Mouse (Mus musculus): Measurements from ENCODE around the gene Tpi1.
A peak's percentile ranks its signal among the peaks of the same experiment; 100 is the strongest.
"Not testable (repeated sequence)": the region's sequence is repeated elsewhere in the genome, so short reads cannot be mapped to it uniquely, and the experiment has no call there.

Tpi1 gene

GRCm38 (mm10) chr6:124809052-124809774 lies 4.9 kb downstream of the Tpi1 start:
- DNase-seq (ENCODE audit: low read depth, low spot score) = no peak

GRCm38 (mm10) chr6:124808358-124809012 lies 5.6 kb downstream of the Tpi1 start, which contains the start of gene Spsb2:
Gene Spsb2 (plus strand): TSS chr6:124808661.
- DNase-seq (ENCODE audit: low read depth, low spot score) = no peak

- no peak for DNase-seq (ENCODE audit: low read depth, low spot score)
Measured at GRCm38 (mm10) chr6:124807986-124808357, 6.1 kb downstream of the Tpi1 start.

GRCm38 (mm10) chr6:124807366-124807765 lies 6.7 kb downstream of the Tpi1 start:
- DNase-seq (ENCODE audit: low read depth, low spot score) = no peak

- no peak for DNase-seq (ENCODE audit: low read depth, low spot score)
Measured at GRCm38 (mm10) chr6:124806446-124807140, 7.5 kb downstream of the Tpi1 start.

- DNase-seq (ENCODE audit: low read depth, low spot score) = peak; percentile 86
Measured at GRCm38 (mm10) chr6:124805341-124806321, 8.5 kb downstream of the Tpi1 start.

- no peak for DNase-seq (ENCODE audit: low read depth, low spot score)
Measured at GRCm38 (mm10) chr6:124804341-124804740, 9.8 kb downstream of the Tpi1 start.

GRCm38 (mm10) chr6:124803691-124804090 lies 10.4 kb downstream of the Tpi1 start:
- not testable (repeated sequence) for DNase-seq (ENCODE audit: low read depth, low spot score)

GRCm38 (mm10) chr6:124803061-124803460 lies 11.0 kb downstream of the Tpi1 start:
- no peak for DNase-seq (ENCODE audit: low read depth, low spot score)

GRCm38 (mm10) chr6:124802400-124802799 lies 11.7 kb downstream of the Tpi1 start:
- not testable (repeated sequence) for DNase-seq (ENCODE audit: low read depth, low spot score)

- DNase-seq (ENCODE audit: low read depth, low spot score) = no peak
Measured at GRCm38 (mm10) chr6:124796200-124796599, 17.9 kb downstream of the Tpi1 start.

GRCm38 (mm10) chr6:124795781-124796180 lies 18.3 kb downstream of the Tpi1 start:
- no peak for DNase-seq (ENCODE audit: low read depth, low spot score)

- no peak for DNase-seq (ENCODE audit: low read depth, low spot score)
Measured at GRCm38 (mm10) chr6:124791911-124792310, 22.2 kb downstream of the Tpi1 start.

GRCm38 (mm10) chr6:124790121-124790520 lies 24.0 kb downstream of the Tpi1 start:
- no peak for DNase-seq (ENCODE audit: low read depth, low spot score)

- no peak for DNase-seq (ENCODE audit: low read depth, low spot score)
Measured at GRCm38 (mm10) chr6:124789519-124789918, 24.6 kb downstream of the Tpi1 start.

- DNase-seq (ENCODE audit: low read depth, low spot score) = no peak
Measured at GRCm38 (mm10) chr6:124787722-124788121, 26.4 kb downstream of the Tpi1 start.

- DNase-seq (ENCODE audit: low read depth, low spot score) = no peak
Measured at GRCm38 (mm10) chr6:124786756-124787420, 27.2 kb downstream of the Tpi1 start.

- no peak for DNase-seq (ENCODE audit: low read depth, low spot score)
Measured at GRCm38 (mm10) chr6:124782436-124782835, 31.7 kb downstream of the Tpi1 start.

- no peak for DNase-seq (ENCODE audit: low read depth, low spot score)
Measured at GRCm38 (mm10) chr6:124780917-124781316, 33.2 kb downstream of the Tpi1 start.

GRCm38 (mm10) chr6:124779984-124780416 lies 34.1 kb downstream of the Tpi1 start:
- DNase-seq (ENCODE audit: low read depth, low spot score) = no peak

All from brain, embryonic 18.5 days (tissue).